Mouse (Mus musculus): ENCODE data around the gene Hacd2.
A peak's percentile ranks its signal among the peaks of the same experiment; 100 is the strongest.

Gene Hacd2

GRCm38 (mm10) chr16:35130172-35130571, 107.9 kb downstream of the Hacd2 start:
- DNase-seq: no peak

GRCm38 (mm10) chr16:35139416-35139815, 117.2 kb downstream of the Hacd2 start:
- no peak for DNase-seq

- no peak for DNase-seq
Measured at GRCm38 (mm10) chr16:35139873-35140619, 117.8 kb downstream of the Hacd2 start.

- DNase-seq: no peak
Measured at GRCm38 (mm10) chr16:35140620-35140975, 118.4 kb downstream of the Hacd2 start.

GRCm38 (mm10) chr16:35141839-35142238, 119.6 kb downstream of the Hacd2 start:
- no peak for DNase-seq

GRCm38 (mm10) chr16:35146153-35146552, 123.9 kb downstream of the Hacd2 start:
- no peak for DNase-seq

GRCm38 (mm10) chr16:35153146-35153755, 131.0 kb downstream of the Hacd2 start:
- DNase-seq: no peak

- peak; percentile 50 for DNase-seq
Measured at GRCm38 (mm10) chr16:35154245-35154640, 132.0 kb downstream of the Hacd2 start.

GRCm38 (mm10) chr16:35154641-35155390, 132.6 kb downstream of the Hacd2 start, which contains the start of gene Adcy5:
Gene Adcy5, plus strand, starts transcription at chr16:35154877.
- DNase-seq: peak; percentile 34

- DNase-seq: peak; percentile 45
Measured at GRCm38 (mm10) chr16:35155391-35156305, 133.4 kb downstream of the Hacd2 start.

GRCm38 (mm10) chr16:35156306-35156695, 134.1 kb downstream of the Hacd2 start:
- DNase-seq: peak; percentile 29

- DNase-seq: no peak
Measured at GRCm38 (mm10) chr16:35156832-35157231, 134.6 kb downstream of the Hacd2 start.
